In the genomic region with DNA sequence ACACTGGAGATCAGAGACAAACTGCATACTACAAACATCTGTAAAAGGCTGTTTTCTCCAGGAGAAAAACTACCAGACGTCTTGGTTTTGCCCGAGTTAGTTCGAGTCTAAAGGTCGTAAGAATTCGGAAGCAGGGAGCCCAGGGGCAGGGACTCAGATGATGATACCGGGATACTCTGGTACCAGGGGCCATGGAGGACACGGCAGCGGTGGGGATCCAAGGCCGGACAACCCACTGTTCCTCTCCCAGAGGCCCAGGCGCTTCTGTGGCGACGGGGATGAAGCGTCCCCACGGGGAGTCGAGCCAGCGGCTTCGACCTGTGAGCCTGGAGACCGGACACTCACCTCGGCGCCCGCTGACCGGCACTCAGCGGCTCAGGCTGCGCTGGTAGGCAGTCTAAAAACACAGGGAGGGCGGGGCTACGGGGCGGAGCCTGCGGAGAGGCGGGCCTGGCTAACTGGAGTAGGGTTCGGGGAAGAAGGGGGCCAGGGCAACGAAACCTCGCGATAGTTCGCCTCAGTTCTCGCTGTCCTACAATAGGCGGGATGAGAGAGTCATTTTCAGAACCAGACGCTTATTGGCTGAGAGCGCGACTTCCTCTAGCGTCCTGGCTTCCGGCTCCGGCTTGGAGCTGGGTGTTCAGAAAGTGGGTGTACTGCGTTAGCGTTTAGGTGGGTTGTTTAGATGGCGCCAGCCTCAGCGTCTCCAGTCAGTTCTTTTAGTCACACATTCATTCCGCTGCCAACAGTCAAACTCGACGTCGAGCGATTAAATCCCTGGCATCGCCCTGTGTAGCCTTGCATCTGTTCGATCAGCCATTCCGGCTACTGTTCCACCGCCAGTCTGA, we compare ENCODE assay signal across 1 mouse cellular context.
TF ChIP-seq lines count a peak whose summit lies in the region.

Gene Lrrc28 (minus strand): TSS at position 436 of the 848 bp plus-strand sequence.

TF ChIP-seq in C2C12, 6 proteins besides CTCF, POLR2A, EP300 and RAD21 (continued from another document):
- no peak for TF ChIP-seq USF1 (IDR thresholded peaks at IDR 0.05; ENCODE audit: low read depth)
